Mouse (Mus musculus) thymus, adult 2 months (tissue): ENCODE data around the gene Otog.

ENCODE experiments used
- CTCF ChIP-seq: fragments of 200-500 bp; IDR thresholded peaks from 2 replicates; pipeline ENCODE4 v1.5.1; 2012; ENCODE audit warnings: mild to moderate bottlenecking, control low read depth, low read length, moderate library complexity, borderline replicate concordance; ENCODE audit not compliant: control insufficient read depth, poor library complexity, insufficient read depth; ENCODE audit errors: extremely low read depth
- POLR2A ChIP-seq: fragments of 200-500 bp; IDR thresholded peaks from 2 replicates; pipeline ENCODE4 v1.6.1; 2012; ENCODE audit warnings: mild to moderate bottlenecking, low read length, control low read depth, moderate library complexity; ENCODE audit not compliant: control insufficient read depth, poor library complexity, insufficient read depth; ENCODE audit errors: extremely low read depth

- TF ChIP-seq POLR2A (no peak), CTCF (no peak)
These were observed 100.7 kb downstream of the Otog start for GRCm38 (mm10) chr7:46341471-46341870.
